Mouse (Mus musculus): ENCODE measurements around the gene Matn4. TPM values are rescaled to one million over a fixed set of nuclear protein-coding genes. Genes with fewer than 3 reads are reported as not detected.
"Not testable (repeated sequence)": the region's sequence is repeated elsewhere in the genome, so short reads cannot be mapped to it uniquely, and the experiment has no call there.

Matn4 gene
- polyA plus RNA-seq, 1 experiment = 3.1 TPM

GRCm38 (mm10) chr2:164359668-164360067 is 45.3 kb downstream of the Matn4 start:
- no peaks in the 10 kb centered on the region; the same call in 1 of the 2 replicates for H3K4me1 ChIP-seq (ENCODE audit: control insufficient read depth, insufficient read depth, low read length)
- TF ChIP-seq CTCF (IDR thresholded peaks at IDR 0.05; ENCODE audit: borderline replicate concordance, insufficient read depth, low read length) = no peak
- TF ChIP-seq POLR2A (IDR thresholded peaks at IDR 0.05; ENCODE audit: low read depth, low read length) = no peak
- H3K27ac ChIP-seq (ENCODE audit: insufficient read depth, low read length) = no peak overlapping the region
- H3K4me3 ChIP-seq (ENCODE audit: insufficient read depth, low read length) = no peak overlapping the region

- TF ChIP-seq CTCF (IDR thresholded peaks at IDR 0.05; ENCODE audit: borderline replicate concordance, insufficient read depth, low read length) (no peak), POLR2A (IDR thresholded peaks at IDR 0.05; ENCODE audit: low read depth, low read length) (no peak)
- H3K4me1 ChIP-seq (ENCODE audit: control insufficient read depth, insufficient read depth, low read length) = no peaks in the 10 kb centered on the region; the same call in 1 of the 2 replicates
- H3K4me3 ChIP-seq (ENCODE audit: insufficient read depth, low read length) = no peak overlapping the region
- H3K27ac ChIP-seq (ENCODE audit: insufficient read depth, low read length) = no peak overlapping the region
Measured at GRCm38 (mm10) chr2:164359031-164359430, 45.9 kb downstream of the Matn4 start.

DNA sequence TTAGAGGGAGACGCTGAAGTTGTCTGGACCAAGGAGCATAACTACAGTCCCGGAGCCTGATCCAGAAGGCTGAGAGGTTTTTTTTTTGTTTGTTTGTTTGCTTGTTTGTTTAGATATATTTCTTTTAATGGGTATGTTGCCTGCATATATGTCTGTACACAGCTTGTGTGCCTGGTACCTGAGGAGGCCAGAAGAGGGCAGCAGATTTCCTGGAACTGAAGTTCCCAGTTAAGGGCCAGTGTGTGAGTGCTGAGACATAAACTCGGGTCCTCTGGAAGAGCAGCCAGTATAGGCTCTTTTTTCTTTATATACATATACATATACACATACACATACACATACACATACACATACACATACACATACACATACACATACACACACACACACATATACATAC is 46.6 kb downstream of the Matn4 start:
- TF ChIP-seq CTCF (IDR thresholded peaks at IDR 0.05; ENCODE audit: borderline replicate concordance, insufficient read depth, low read length) = no peak
- no peak for TF ChIP-seq POLR2A (IDR thresholded peaks at IDR 0.05; ENCODE audit: low read depth, low read length)
- no peak overlapping the region for H3K4me3 ChIP-seq (ENCODE audit: insufficient read depth, low read length)
- no peak overlapping the region for H3K27ac ChIP-seq (ENCODE audit: insufficient read depth, low read length)
- no peaks in the 10 kb centered on the region; the same call in 1 of the 2 replicates for H3K4me1 ChIP-seq (ENCODE audit: control insufficient read depth, insufficient read depth, low read length)

DNA sequence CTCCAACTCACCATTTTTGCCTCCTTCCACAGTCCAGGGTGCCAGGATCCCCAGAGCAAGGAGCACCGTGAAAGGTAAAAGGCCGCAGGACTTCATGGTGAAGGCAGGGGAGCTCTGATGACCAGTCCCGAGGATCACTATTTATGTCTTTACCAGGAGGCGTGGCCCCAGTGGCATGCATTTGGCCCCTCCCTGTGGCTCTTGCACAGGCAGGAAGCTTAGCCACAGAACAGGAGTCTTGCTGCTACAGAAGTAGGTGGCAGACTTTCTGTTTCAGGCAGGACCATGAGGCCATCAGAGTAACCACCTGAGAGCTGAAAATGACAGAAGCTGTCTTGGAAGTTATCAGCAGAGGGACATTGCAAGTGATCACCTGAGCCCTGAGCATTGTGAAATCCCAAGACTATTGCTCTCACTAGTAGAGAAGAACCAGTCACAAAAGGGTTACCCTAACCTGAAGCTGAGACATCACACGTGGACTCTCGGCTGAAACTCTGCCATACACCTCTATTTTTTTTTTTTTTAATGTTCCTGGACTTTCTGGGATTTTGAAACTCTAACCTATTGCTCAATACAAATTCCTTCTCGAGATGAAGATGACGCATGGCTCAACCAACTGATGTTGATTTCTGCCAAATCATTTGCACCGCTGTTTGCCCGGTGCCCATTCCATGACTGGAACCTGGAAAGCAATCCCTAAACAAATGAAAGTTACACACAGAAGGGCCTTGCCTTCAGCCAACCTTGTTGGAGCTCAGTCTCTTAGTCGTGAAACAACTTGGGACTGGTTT is 48.6 kb downstream of the Matn4 start:
- Histone ChIP-seq H3K27ac (ENCODE audit: insufficient read depth, low read length) (no peak overlapping the region), H3K4me1 (ENCODE audit: control insufficient read depth, insufficient read depth, low read length) (no peaks in the 10 kb centered on the region), H3K4me3 (ENCODE audit: insufficient read depth, low read length) (no peak overlapping the region)
- no peak for TF ChIP-seq CTCF (IDR thresholded peaks at IDR 0.05; ENCODE audit: borderline replicate concordance, insufficient read depth, low read length)
- no peak for TF ChIP-seq POLR2A (IDR thresholded peaks at IDR 0.05; ENCODE audit: low read depth, low read length)

DNA sequence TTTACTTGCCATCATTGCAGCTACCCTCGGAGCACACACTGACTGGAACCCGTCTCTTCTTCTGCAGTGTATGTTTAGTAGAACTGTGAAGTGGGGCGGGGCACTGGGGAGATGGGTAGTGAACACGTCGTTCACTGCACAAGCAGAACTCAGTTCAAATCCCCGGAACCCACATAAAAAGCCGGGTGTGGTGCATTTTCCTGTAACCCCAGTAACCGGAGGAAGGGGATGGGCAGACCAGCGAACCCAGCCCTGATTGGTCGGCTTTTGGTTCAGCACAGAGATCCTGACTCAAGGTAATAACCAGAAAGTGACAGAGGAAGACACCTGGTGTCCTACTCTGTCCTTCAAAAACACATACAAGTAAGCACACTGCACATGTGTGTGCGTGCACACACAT is 51.6 kb downstream of the Matn4 start:
- TF ChIP-seq POLR2A (IDR thresholded peaks at IDR 0.05; ENCODE audit: low read depth, low read length) (no peak), CTCF (IDR thresholded peaks at IDR 0.05; ENCODE audit: borderline replicate concordance, insufficient read depth, low read length) (no peak)
- no peak overlapping the region for H3K4me3 ChIP-seq (ENCODE audit: insufficient read depth, low read length)
- H3K27ac ChIP-seq (ENCODE audit: insufficient read depth, low read length) = no peak overlapping the region
- no peaks in the 10 kb centered on the region for H3K4me1 ChIP-seq (ENCODE audit: control insufficient read depth, insufficient read depth, low read length)

DNA sequence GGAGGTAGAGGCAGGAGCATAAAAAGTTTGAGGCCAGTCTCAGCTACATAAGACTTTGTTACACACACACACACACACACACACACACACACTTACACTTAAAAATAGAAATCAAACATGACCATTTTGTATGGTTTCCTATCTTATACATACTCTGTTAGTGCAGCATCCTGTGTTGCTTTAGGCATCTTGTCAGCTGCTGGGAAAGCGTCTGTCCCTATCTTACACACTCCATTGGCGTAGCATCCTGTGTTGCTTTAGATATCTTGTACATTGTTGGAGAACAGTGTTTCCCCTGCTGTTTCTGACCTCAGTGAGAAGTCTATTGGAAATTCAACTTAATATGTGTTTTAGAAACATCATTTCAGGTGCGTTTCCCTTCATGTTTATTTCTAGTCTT is 52.3 kb downstream of the Matn4 start:
- TF ChIP-seq CTCF (IDR thresholded peaks at IDR 0.05; ENCODE audit: borderline replicate concordance, insufficient read depth, low read length) (no peak), POLR2A (IDR thresholded peaks at IDR 0.05; ENCODE audit: low read depth, low read length) (no peak)
- H3K4me1 ChIP-seq (ENCODE audit: control insufficient read depth, insufficient read depth, low read length) = no peaks in the 10 kb centered on the region
- H3K4me3 ChIP-seq (ENCODE audit: insufficient read depth, low read length) = no peak overlapping the region
- H3K27ac ChIP-seq (ENCODE audit: insufficient read depth, low read length) = no peak overlapping the region

- no peak overlapping the region for H3K4me3 ChIP-seq (ENCODE audit: insufficient read depth, low read length)
- TF ChIP-seq POLR2A (IDR thresholded peaks at IDR 0.05; ENCODE audit: low read depth, low read length) = no peak
- TF ChIP-seq CTCF (IDR thresholded peaks at IDR 0.05; ENCODE audit: borderline replicate concordance, insufficient read depth, low read length) = no peak
- H3K27ac ChIP-seq (ENCODE audit: insufficient read depth, low read length) = no peak overlapping the region
- no peaks in the 10 kb centered on the region for H3K4me1 ChIP-seq (ENCODE audit: control insufficient read depth, insufficient read depth, low read length)
Measured at GRCm38 (mm10) chr2:164348980-164349379, 56.0 kb downstream of the Matn4 start.

DNA sequence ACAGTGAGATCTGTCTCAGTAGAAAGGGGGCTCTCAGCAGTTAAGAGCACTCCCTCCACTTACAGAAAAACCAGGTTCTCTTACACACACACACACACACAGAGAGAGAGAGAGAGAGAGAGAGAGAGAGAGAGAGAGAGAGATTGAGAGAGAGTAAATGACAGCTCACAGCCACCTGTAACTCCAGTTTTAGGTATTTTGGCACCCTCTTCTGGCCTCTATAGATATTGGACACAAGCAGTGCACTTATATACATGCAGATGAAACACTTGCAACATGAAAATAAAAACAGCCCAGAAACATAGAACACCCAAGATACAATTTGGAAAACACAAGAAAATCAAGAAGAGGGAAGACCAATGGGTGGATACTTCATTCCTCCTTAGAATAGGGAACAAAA is 57.3 kb downstream of the Matn4 start:
- H3K4me3 ChIP-seq (ENCODE audit: insufficient read depth, low read length); H3K4me1 ChIP-seq (ENCODE audit: control insufficient read depth, insufficient read depth, low read length); H3K27ac ChIP-seq (ENCODE audit: insufficient read depth, low read length): not testable (repeated sequence)

DNA sequence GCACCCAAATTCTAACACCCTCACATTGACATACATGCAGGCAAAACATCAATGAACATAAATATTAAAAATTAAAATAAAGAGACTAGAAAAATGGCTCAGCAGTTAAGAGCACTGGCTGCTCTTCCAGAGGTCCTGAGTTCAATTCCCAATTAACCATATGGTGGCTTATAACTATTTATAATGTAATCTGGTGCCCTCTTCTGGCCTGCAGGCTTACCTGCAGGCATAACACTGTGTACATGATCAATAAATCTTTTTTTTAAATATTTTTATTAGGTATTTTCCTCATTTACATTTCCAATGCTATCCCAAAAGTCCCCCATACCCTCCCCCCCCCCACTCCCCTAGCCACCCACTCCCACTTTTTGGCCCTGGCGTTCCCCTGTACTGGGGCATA is 61.2 kb downstream of the Matn4 start:
- not testable (repeated sequence) for H3K27ac ChIP-seq (ENCODE audit: insufficient read depth, low read length)

More for the DNA sequence above, 61.2 kb downstream of the Matn4 start:
- not testable (repeated sequence) for H3K4me3 ChIP-seq (ENCODE audit: insufficient read depth, low read length); H3K4me1 ChIP-seq (ENCODE audit: control insufficient read depth, insufficient read depth, low read length)

Other genes starting within 250 kb of the Matn4 start
- gene Kcns1, start 234.0 kb downstream of the Matn4 start, polyA plus RNA-seq (2011; ENCODE audit: insufficient read length, low read depth, missing spikeins) = 0.23 and 1.1 TPM in 2 replicates
- not detected in 2 replicates for gene Wfdc5, start 222.4 kb downstream of the Matn4 start, polyA plus RNA-seq (2011; ENCODE audit: insufficient read length, low read depth, missing spikeins)
- gene Wfdc12, start 214.6 kb downstream of the Matn4 start, polyA plus RNA-seq (2011; ENCODE audit: insufficient read length, low read depth, missing spikeins) = not detected in 2 replicates
- not detected in 2 replicates for gene Wfdc15a, start 205.0 kb downstream of the Matn4 start, polyA plus RNA-seq (2011; ENCODE audit: insufficient read length, low read depth, missing spikeins)
- gene Wfdc15b, start 183.5 kb downstream of the Matn4 start, polyA plus RNA-seq (2011; ENCODE audit: insufficient read length, low read depth, missing spikeins) = not detected in 2 replicates
- not detected in 2 replicates for gene Svs2, start 166.7 kb downstream of the Matn4 start, polyA plus RNA-seq (2011; ENCODE audit: insufficient read length, low read depth, missing spikeins)
- not detected in 2 replicates for gene Svs3b, start 148.5 kb downstream of the Matn4 start, polyA plus RNA-seq (2011; ENCODE audit: insufficient read length, low read depth, missing spikeins)
- gene Svs4, start 126.7 kb downstream of the Matn4 start, polyA plus RNA-seq (2011; ENCODE audit: insufficient read length, low read depth, missing spikeins) = not detected in 2 replicates
- not detected in 2 replicates for gene Svs3a, start 115.9 kb downstream of the Matn4 start, polyA plus RNA-seq (2011; ENCODE audit: insufficient read length, low read depth, missing spikeins)
- not detected in 2 replicates for gene Svs6, start 88.4 kb downstream of the Matn4 start, polyA plus RNA-seq (2011; ENCODE audit: insufficient read length, low read depth, missing spikeins)
- not detected in 2 replicates for gene Svs5, start 72.4 kb downstream of the Matn4 start, polyA plus RNA-seq (2011; ENCODE audit: insufficient read length, low read depth, missing spikeins)
- gene Slpi, start 16.1 kb downstream of the Matn4 start, polyA plus RNA-seq (2011; ENCODE audit: insufficient read length, low read depth, missing spikeins) = 0.90 TPM in 1 of 2 replicates, not detected in the other
- gene Rbpjl, start 2.0 kb downstream of the Matn4 start, polyA plus RNA-seq (2011; ENCODE audit: insufficient read length, low read depth, missing spikeins) = not detected in 2 replicates
- gene Sdc4, start 38.7 kb upstream of the Matn4 start, polyA plus RNA-seq (2011; ENCODE audit: insufficient read length, low read depth, missing spikeins) = 242 and 248 TPM in 2 replicates
- 23.1 and 23.6 TPM in 2 replicates for gene Sys1, start 51.8 kb upstream of the Matn4 start, polyA plus RNA-seq (2011; ENCODE audit: insufficient read length, low read depth, missing spikeins)
- 4.1 and 5.8 TPM in 2 replicates for gene Gm20458, start 55.8 kb upstream of the Matn4 start, polyA plus RNA-seq (2011; ENCODE audit: insufficient read length, low read depth, missing spikeins)
- gene Trp53tg5, start 68.6 kb upstream of the Matn4 start, polyA plus RNA-seq (2011; ENCODE audit: insufficient read length, low read depth, missing spikeins) = not detected in 2 replicates
- 13.8 and 19.0 TPM in 2 replicates for gene Dbndd2, start 80.9 kb upstream of the Matn4 start, polyA plus RNA-seq (2011; ENCODE audit: insufficient read length, low read depth, missing spikeins)
- 59.6 and 66.3 TPM in 2 replicates for gene Pigt, start 92.4 kb upstream of the Matn4 start, polyA plus RNA-seq (2011; ENCODE audit: insufficient read length, low read depth, missing spikeins)
- not detected in 2 replicates for gene Wfdc2, start 157.3 kb upstream of the Matn4 start, polyA plus RNA-seq (2011; ENCODE audit: insufficient read length, low read depth, missing spikeins)
- gene Spint3, start 168.3 kb upstream of the Matn4 start, polyA plus RNA-seq (2011; ENCODE audit: insufficient read length, low read depth, missing spikeins) = not detected in 2 replicates
- not detected in 2 replicates for gene Wfdc6a, start 180.3 kb upstream of the Matn4 start, polyA plus RNA-seq (2011; ENCODE audit: insufficient read length, low read depth, missing spikeins)
- gene Eppin, start 188.4 kb upstream of the Matn4 start, polyA plus RNA-seq (2011; ENCODE audit: insufficient read length, low read depth, missing spikeins) = not detected in 2 replicates
- gene Wfdc6b, start 208.4 kb upstream of the Matn4 start, polyA plus RNA-seq (2011; ENCODE audit: insufficient read length, low read depth, missing spikeins) = not detected in 2 replicates
- gene Wfdc8, start 208.5 kb upstream of the Matn4 start, polyA plus RNA-seq (2011; ENCODE audit: insufficient read length, low read depth, missing spikeins) = not detected in 2 replicates
- not detected in 2 replicates for gene Wfdc16, start 233.6 kb upstream of the Matn4 start, polyA plus RNA-seq (2011; ENCODE audit: insufficient read length, low read depth, missing spikeins)